Mouse (Mus musculus): ENCODE data around the gene Fmo4. TPM values are rescaled to one million over a fixed set of nuclear protein-coding genes. Genes with fewer than 3 reads are reported as not detected.
"Not testable (repeated sequence)": the region's sequence is repeated elsewhere in the genome, so short reads cannot be mapped to it uniquely, and the experiment has no call there.

Fmo4 gene
- polyA plus RNA-seq, 1 experiment from 2014 or later, result 0.46 TPM

DNA sequence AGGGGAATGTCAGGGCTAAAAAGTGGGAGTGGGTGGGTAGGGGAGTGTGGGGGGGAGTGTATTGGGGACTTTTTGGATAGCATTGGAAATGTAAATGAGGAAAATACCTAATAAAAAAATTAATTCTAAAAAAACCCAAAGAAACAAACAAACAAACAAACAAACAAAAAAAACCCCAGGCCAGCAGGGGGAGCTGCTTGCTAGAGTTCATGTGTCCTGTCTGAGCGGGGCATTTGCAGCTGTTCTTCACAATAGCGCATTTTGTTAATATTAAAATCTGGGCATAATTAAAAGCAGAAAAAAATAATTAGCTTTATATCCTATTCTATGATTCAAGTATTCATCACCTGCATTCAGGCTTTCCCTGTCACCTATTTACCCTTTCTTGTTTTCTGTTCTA lies 32.7 kb downstream of the Fmo4 start:
- not testable (repeated sequence) for H3K4me2 ChIP-seq (replicated peaks); H3K27me3 ChIP-seq; H3K36me3 ChIP-seq; H3K9ac ChIP-seq; ATAC-seq (ENCODE audit: low FRiP score); H3K4me1 ChIP-seq; H3K9me3 ChIP-seq (replicated peaks); H3K4me3 ChIP-seq; H3K27ac ChIP-seq
- WGBS, result 96% methylated on average over 2 of the region's 2 CpGs

DNA sequence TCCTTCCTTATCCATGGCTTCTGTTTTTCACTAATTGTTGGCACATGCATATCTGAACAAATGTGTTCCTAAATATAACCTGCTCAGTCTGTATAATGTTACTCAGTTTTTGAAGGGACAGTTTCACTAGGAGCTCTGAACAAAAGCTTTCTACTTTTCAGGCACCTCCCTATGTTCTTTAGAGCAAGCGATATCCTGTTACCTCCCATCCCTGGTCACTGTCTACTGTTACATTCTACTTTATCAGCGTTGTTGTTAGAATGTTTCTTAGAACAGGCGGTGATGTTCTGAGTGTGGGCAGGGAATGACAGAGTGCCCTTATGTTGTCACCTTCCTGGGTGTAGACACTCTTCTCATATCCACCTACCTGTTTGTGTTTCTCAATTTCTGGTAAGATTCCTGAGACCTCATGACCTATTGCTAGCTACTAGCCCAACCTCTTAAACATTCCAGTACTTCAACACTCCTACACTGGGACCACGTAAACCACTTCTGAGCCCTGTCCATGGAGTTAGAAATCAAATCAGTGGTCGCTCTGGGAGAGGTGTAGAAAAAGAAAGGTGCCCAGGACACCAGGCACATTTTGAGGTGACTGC lies 35.7 kb downstream of the Fmo4 start:
- Histone ChIP-seq H3K36me3 (no peaks in the 10 kb centered on the region), H3K4me1 (no peaks in the 10 kb centered on the region), H3K27me3 (no peaks in the 10 kb centered on the region), H3K4me3 (no peak overlapping the region), H3K9ac (no peak overlapping the region), H3K9me3 (replicated peaks) (no peaks in the 10 kb centered on the region), H3K4me2 (replicated peaks) (no peak overlapping the region), H3K27ac (no peak overlapping the region)
- WGBS, result 83% methylated on average over 5 of the region's 5 CpGs
- no peak for ATAC-seq (ENCODE audit: low FRiP score)

DNA sequence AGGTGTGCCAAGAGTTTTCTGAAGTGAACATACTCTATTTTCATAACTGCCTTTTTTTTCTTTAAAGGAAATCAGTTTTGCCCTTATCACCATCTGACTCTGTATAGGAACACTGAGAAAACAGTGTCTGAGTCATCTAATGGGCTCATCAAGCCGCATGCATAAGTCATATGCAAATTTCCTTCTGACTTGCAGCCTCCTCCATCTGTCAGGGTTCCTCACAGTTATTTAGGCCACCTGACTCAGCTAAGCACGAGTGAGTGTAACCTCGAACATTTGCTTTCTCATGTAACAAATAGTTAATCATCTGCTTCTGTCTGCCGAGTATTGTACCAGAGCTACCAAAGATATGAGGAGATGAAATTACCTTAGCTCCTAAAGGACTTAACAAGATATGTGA lies 40.1 kb downstream of the Fmo4 start:
- Histone ChIP-seq H3K4me1 (0 out of 2 replicates have a peak, but pooled peaks cover 2% of the 10 kb centered on the region), H3K27ac (no peak overlapping the region), H3K9ac (no peak overlapping the region), H3K27me3 (no peaks in the 10 kb centered on the region), H3K9me3 (replicated peaks) (no peaks in the 10 kb centered on the region), H3K4me2 (replicated peaks) (no peak overlapping the region), H3K36me3 (no peaks in the 10 kb centered on the region), H3K4me3 (no peak overlapping the region)
- 55% methylated on average over 4 of the region's 4 CpGs for WGBS
- 0 out of 2 replicates have a peak, but pooled peaks have one; percentile 43 for ATAC-seq (ENCODE audit: low FRiP score)

DNA sequence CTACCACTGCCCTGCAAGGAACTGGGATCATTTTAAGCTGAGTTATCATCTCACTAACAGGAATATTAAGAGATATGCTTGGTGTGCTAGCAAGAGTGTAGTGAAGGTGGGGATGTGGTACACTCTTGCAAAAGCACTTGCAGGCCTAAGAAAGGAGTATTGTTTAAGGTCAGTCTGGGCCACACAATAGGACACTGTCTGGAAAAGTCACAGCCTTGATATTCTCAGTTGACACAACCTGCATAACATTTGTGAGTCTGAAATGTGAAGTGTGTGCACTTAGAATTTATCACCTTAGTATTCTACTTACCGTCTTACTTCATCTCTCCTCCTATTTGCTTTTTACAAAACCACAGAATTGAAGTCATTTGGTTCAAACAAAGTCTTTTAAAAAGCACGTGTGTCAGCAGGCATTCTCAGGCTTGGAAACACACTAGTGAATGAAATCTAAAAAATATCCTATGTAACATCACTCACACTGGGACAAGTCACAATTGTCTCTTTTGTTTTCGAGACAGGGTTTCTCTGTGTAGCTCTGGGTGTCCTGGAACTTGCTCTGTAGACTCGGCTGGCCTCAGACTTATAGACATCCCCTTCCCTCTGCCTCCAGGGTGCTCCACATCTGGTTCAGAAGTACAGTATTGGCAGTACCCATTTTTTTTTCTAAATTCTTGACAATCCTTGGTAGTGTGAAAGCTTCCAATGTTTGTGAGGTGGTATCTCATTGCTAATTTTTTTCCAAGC lies 42.0 kb downstream of the Fmo4 start:
- Histone ChIP-seq H3K9me3 (replicated peaks) (no peaks in the 10 kb centered on the region), H3K27me3 (no peaks in the 10 kb centered on the region), H3K4me1 (0 out of 2 replicates have a peak, but pooled peaks cover 2% of the 10 kb centered on the region), H3K36me3 (no peaks in the 10 kb centered on the region), H3K27ac (no peak overlapping the region), H3K9ac (no peak overlapping the region), H3K4me3 (no peak overlapping the region), H3K4me2 (replicated peaks) (no peak overlapping the region)
- 46% methylated on average over 4 of the region's 4 CpGs for WGBS
- ATAC-seq (ENCODE audit: low FRiP score), result no peak

DNA sequence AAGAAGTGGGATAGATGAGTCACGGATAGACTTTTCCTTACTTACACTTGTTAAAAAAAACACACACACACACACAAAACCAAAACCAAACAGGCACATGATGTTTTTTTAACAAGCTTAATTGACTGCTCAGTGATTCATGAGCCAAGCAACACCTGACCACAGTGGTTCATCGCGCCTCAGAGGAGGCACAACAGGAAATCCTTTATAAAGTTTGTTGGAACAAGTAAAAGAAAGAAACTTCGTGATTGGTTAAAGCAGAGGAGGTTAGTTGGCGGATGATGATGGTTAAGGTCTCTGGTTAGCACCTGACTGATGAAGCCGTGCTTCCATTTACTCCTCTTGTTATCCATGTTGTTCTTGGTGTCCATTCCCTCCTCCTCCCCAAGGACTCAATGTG lies 61.8 kb downstream of the Fmo4 start:
- no peaks in the 10 kb centered on the region for H3K36me3 ChIP-seq
- H3K27me3 ChIP-seq, result no peaks in the 10 kb centered on the region
- H3K9ac ChIP-seq, result no peak overlapping the region
- H3K4me1 ChIP-seq, result no peaks in the 10 kb centered on the region
- no peak overlapping the region for H3K4me3 ChIP-seq
- H3K27ac ChIP-seq, result no peak overlapping the region
- H3K4me2 ChIP-seq (replicated peaks), result no peak overlapping the region
- ATAC-seq (ENCODE audit: low FRiP score), result no peak
- WGBS, result 90% methylated on average over 6 of the region's 6 CpGs
- no peaks in the 10 kb centered on the region for H3K9me3 ChIP-seq (replicated peaks)

DNA sequence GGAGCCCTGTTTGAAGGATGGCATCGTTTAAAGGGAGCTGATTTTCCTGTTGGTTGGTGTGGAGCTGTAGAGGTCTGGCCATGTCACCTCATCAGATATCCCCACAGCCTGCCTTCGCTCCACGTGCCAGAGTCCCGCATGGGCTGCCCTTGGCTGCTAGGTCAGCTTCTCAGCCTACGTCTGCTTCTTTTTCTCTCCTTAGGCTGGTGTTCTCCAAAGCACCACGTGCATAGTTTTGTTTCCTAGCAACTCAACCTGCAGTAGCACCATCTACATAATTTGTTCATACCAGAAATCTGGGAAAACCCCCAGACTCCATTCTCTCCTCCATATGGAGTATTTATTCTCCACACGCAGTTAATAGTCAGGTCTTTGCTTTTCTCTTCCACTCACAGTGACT lies 64.2 kb downstream of the Fmo4 start:
- H3K4me2 ChIP-seq (replicated peaks), result no peak overlapping the region
- no peaks in the 10 kb centered on the region for H3K36me3 ChIP-seq
- ATAC-seq (ENCODE audit: low FRiP score), result no peak
- H3K27ac ChIP-seq, result no peak overlapping the region
- H3K9ac ChIP-seq, result no peak overlapping the region
- H3K9me3 ChIP-seq (replicated peaks), result no peaks in the 10 kb centered on the region
- no peaks in the 10 kb centered on the region for H3K4me1 ChIP-seq
- no peaks in the 10 kb centered on the region for H3K27me3 ChIP-seq
- 66% methylated on average over 7 of the region's 7 CpGs for WGBS
- H3K4me3 ChIP-seq, result no peak overlapping the region

DNA sequence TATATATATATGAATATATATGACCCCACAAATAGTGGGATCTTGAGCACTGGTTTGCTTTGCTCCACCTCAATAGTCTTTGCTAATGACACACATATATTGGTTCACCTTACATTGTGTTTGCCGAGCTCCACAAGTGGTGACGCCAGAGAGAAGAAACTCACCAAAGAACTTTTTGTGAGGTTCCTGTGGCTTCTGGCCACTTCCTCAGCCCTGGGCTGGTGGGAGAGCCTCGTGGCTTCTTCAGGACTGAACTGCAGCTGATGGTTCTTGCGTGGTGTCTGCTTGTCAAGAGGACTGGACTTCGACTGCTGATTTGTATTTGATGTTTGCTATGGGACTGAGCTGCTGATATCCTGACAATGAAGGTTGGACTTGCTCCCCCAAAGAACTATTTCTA lies 65.0 kb downstream of the Fmo4 start:
- Histone ChIP-seq H3K9ac (no peak overlapping the region), H3K27ac (no peak overlapping the region), H3K27me3 (no peaks in the 10 kb centered on the region), H3K4me2 (replicated peaks) (no peak overlapping the region), H3K36me3 (no peaks in the 10 kb centered on the region), H3K4me3 (no peak overlapping the region), H3K9me3 (replicated peaks) (no peaks in the 10 kb centered on the region), H3K4me1 (no peaks in the 10 kb centered on the region)
- WGBS, result 94% methylated on average over 5 of the region's 5 CpGs
- no peak for ATAC-seq (ENCODE audit: low FRiP score)

Other genes with a start within 250 kb of the Fmo4 start
- gene Vamp4, start 243.5 kb downstream of the Fmo4 start, polyA plus RNA-seq (2016; fragmentation: Nextera tagmentation; extraction: Ambion mirVana), result 68.4 and 74.9 TPM in 2 replicates
- not detected in 2 replicates for gene Myoc, start 174.8 kb downstream of the Fmo4 start, polyA plus RNA-seq (2016; fragmentation: Nextera tagmentation; extraction: Ambion mirVana)
- gene Myocos, start 155.8 kb downstream of the Fmo4 start, polyA plus RNA-seq (2016; fragmentation: Nextera tagmentation; extraction: Ambion mirVana), result not detected in 2 replicates
- 163 and 180 TPM in 2 replicates for gene Prrc2c, start 73.4 kb downstream of the Fmo4 start, polyA plus RNA-seq (2016; fragmentation: Nextera tagmentation; extraction: Ambion mirVana)
- gene Fmo1, start 52.6 kb upstream of the Fmo4 start, polyA plus RNA-seq (2016; fragmentation: Nextera tagmentation; extraction: Ambion mirVana), result 28.3 and 34.9 TPM in 2 replicates
- gene Fmo2, start 84.8 kb upstream of the Fmo4 start, polyA plus RNA-seq (2016; fragmentation: Nextera tagmentation; extraction: Ambion mirVana), result 0.14 TPM in 1 of 2 replicates, not detected in the other
- gene Fmo6, start 123.5 kb upstream of the Fmo4 start, polyA plus RNA-seq (2016; fragmentation: Nextera tagmentation; extraction: Ambion mirVana), result not detected in 2 replicates
- not detected in 2 replicates for gene Fmo3, start 170.6 kb upstream of the Fmo4 start, polyA plus RNA-seq (2016; fragmentation: Nextera tagmentation; extraction: Ambion mirVana)